Mouse (Mus musculus) embryonic fibroblast, embryonic 13.5 days (primary cell): Measurements from ENCODE around the gene Steap1.

Experiments used
- CTCF ChIP-seq: IDR thresholded peaks from 2 replicates; pipeline ENCODE4 v1.5.1; 2011; ENCODE audit warnings: mild to moderate bottlenecking, control low read depth, low read length, moderate library complexity, borderline replicate concordance; ENCODE audit not compliant: insufficient read depth
- POLR2A ChIP-seq: IDR thresholded peaks from 2 replicates; pipeline ENCODE4 v1.6.1; 2011; ENCODE audit warnings: low read depth, mild to moderate bottlenecking, control low read depth, low read length, moderate library complexity

GRCm38 (mm10) chr5:5722217-5722616 lies 26.9 kb downstream of the Steap1 start:
- no peak for TF ChIP-seq POLR2A
- no peak for TF ChIP-seq CTCF
